Comparison of ENCODE assay signal across 15 mouse cellular contexts in the genomic region with DNA sequence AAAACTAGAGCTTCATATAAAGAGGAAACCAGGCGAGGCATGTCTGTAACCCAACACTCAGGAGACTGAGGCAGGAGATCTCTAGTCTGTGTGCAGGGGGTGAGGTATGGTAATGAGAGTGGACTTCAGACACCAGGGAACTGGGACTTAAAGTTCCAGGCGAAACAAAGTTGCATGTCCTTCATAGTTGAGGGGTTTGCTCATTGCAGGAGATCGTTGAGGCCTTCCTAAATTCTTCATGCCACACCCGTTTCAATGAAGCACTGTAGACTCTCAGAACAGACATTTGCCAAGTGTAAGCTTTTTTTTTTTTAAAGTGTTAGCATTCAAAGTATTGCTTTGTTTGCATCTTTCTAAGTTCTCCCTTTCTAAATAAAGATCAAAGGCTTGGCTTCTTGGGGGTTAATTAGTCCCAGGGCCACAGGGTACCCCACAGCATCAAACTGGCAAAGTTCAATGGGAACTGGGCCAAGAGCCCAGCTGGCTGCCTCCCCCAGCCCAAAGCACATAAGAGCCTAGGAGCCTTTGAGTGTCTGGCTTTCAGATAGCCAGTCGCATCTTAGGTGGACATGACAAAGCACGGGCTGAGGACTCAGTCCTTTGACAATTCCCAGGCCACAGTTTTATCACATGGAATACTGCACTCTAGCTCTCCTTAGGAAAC. TPM values are rescaled to one million over a fixed set of nuclear protein-coding genes. Genes with fewer than 3 reads are reported as not detected.
DNase-seq lines count a peak whose midpoint lies in the region; ATAC-seq lines count a peak whose summit lies in the region.
"Had no signal": no experiment of that assay in that cellular context is flagged by ENCODE, and none has a peak within 500 bp of the region (broad histone marks: within the 10 kb centered on the region; RNA-seq: fewer than 3 reads in every experiment).

No protein-coding gene starts in this region.

- intact Hi-C loops in left cerebral cortex, postnatal 36 days (cut with DNase I): loop anchor here (5.0 kb wide), 1 partner anchor 67 kb away; no protein-coding TSS in a partner anchor

- peak overlapping the region; percentile 56 for H3K27ac ChIP-seq in forebrain, embryonic 10.5 days
- no peak overlapping the region for H3K27ac ChIP-seq in forebrain, embryonic 11.5 days (ENCODE audit: low read depth, low read length)
- H3K27ac ChIP-seq in lung, embryonic 15.5 days: peak overlapping the region; percentile 41
- H3K27ac ChIP-seq in embryonic facial prominence, embryonic 15.5 days (replicated peaks): peak overlapping the region; percentile 34; the same call in 1 of the 2 replicates
- peak overlapping the region; percentile 69 for H3K27ac ChIP-seq in midbrain, embryonic 13.5 days
- no peak overlapping the region for H3K27ac ChIP-seq in liver, embryonic 12.5 days
- H3K27ac ChIP-seq: embryonic facial prominence, embryonic 12.5 days; heart, embryonic 15.5 days; intestine, embryonic 15.5 days; layer of hippocampus, adult 2 months had no signal

- peaks cover 50% of the 10 kb centered on the region for H3K4me1 ChIP-seq in forebrain, embryonic 10.5 days
- peaks cover 17% of the 10 kb centered on the region for H3K4me1 ChIP-seq in forebrain, embryonic 11.5 days (replicated peaks; ENCODE audit: control insufficient read depth, insufficient read depth, low read length)
- peaks cover 50% of the 10 kb centered on the region for H3K4me1 ChIP-seq in lung, embryonic 15.5 days
- peaks cover 49% of the 10 kb centered on the region for H3K4me1 ChIP-seq in embryonic facial prominence, embryonic 15.5 days
- H3K4me1 ChIP-seq in midbrain, embryonic 13.5 days (replicated peaks): peaks cover 52% of the 10 kb centered on the region
- H3K4me1 ChIP-seq in liver, embryonic 12.5 days: peaks cover 29% of the 10 kb centered on the region

- no peak overlapping the region for H3K4me3 ChIP-seq in forebrain, embryonic 10.5 days
- H3K4me3 ChIP-seq in forebrain, embryonic 11.5 days (ENCODE audit: low read depth, low read length): no peak overlapping the region
- no peak overlapping the region for H3K4me3 ChIP-seq in lung, embryonic 15.5 days
- no peak overlapping the region for H3K4me3 ChIP-seq in embryonic facial prominence, embryonic 15.5 days (replicated peaks)
- H3K4me3 ChIP-seq in midbrain, embryonic 13.5 days (replicated peaks): no peak overlapping the region
- H3K4me3 ChIP-seq in liver, embryonic 12.5 days: no peak overlapping the region
- H3K4me3 ChIP-seq: embryonic facial prominence, embryonic 12.5 days; heart, embryonic 15.5 days; intestine, embryonic 15.5 days; layer of hippocampus, adult 2 months had no signal

- no peak for ATAC-seq in forebrain, embryonic 11.5 days (replicated peaks; ENCODE audit: low FRiP score)
- no peak for ATAC-seq in lung, embryonic 15.5 days (ENCODE audit: borderline replicate concordance, extremely low read depth, low FRiP score, low TSS enrichment)
- no peak for ATAC-seq in embryonic facial prominence, embryonic 15.5 days (ENCODE audit: insufficient number of reproducible peaks, low FRiP score, low TSS enrichment, low read depth)
- no peak for ATAC-seq in midbrain, embryonic 13.5 days
- ATAC-seq in liver, embryonic 12.5 days: no peak
- ATAC-seq: intestine, embryonic 15.5 days had no signal

- peaks cover 9% of the 10 kb centered on the region for H3K36me3 ChIP-seq in forebrain, embryonic 10.5 days (replicated peaks)
- H3K36me3 ChIP-seq in forebrain, embryonic 11.5 days (ENCODE audit: control insufficient read depth, insufficient read depth, low read length): no peaks in the 10 kb centered on the region
- H3K36me3 ChIP-seq in lung, embryonic 15.5 days: no peaks in the 10 kb centered on the region
- no peaks in the 10 kb centered on the region for H3K36me3 ChIP-seq in embryonic facial prominence, embryonic 15.5 days
- no peaks in the 10 kb centered on the region for H3K36me3 ChIP-seq in midbrain, embryonic 13.5 days
- H3K36me3 ChIP-seq in liver, embryonic 12.5 days: no peaks in the 10 kb centered on the region
- H3K36me3 ChIP-seq: embryonic facial prominence, embryonic 12.5 days; G1E; heart, embryonic 15.5 days; intestine, embryonic 15.5 days had no signal

- 62% methylated on average over 6 of the region's 6 CpGs for WGBS in forebrain, embryonic 10.5 days
- 48% methylated on average over 6 of the region's 6 CpGs for WGBS in forebrain, embryonic 11.5 days
- 34% methylated on average over 6 of the region's 6 CpGs for WGBS in lung, embryonic 15.5 days
- 42% methylated on average over 6 of the region's 6 CpGs for WGBS in embryonic facial prominence, embryonic 15.5 days
- WGBS in midbrain, embryonic 13.5 days: 43% methylated on average over 6 of the region's 6 CpGs
- WGBS in liver, embryonic 12.5 days (ENCODE audit: insufficient replicate concordance): 58% methylated on average over 6 of the region's 6 CpGs

- no peak overlapping the region for H3K9ac ChIP-seq in forebrain, embryonic 11.5 days (ENCODE audit: low read length)
- no peak overlapping the region for H3K9ac ChIP-seq in lung, embryonic 15.5 days
- H3K9ac ChIP-seq in embryonic facial prominence, embryonic 15.5 days: no peak overlapping the region
- no peak overlapping the region for H3K9ac ChIP-seq in midbrain, embryonic 13.5 days (replicated peaks)
- H3K9ac ChIP-seq in liver, embryonic 12.5 days: no peak overlapping the region
- H3K9ac ChIP-seq: embryonic facial prominence, embryonic 12.5 days; heart, embryonic 15.5 days; intestine, embryonic 15.5 days had no signal

- peaks cover 5% of the 10 kb centered on the region for H3K27me3 ChIP-seq in forebrain, embryonic 10.5 days (ENCODE audit: poor library complexity, severe bottlenecking)
- no peaks in the 10 kb centered on the region; the same call in 1 of the 2 replicates for H3K27me3 ChIP-seq in forebrain, embryonic 11.5 days (ENCODE audit: control insufficient read depth, insufficient read depth, low read length)
- no peaks in the 10 kb centered on the region for H3K27me3 ChIP-seq in lung, embryonic 15.5 days
- H3K27me3 ChIP-seq in embryonic facial prominence, embryonic 15.5 days: no peaks in the 10 kb centered on the region
- H3K27me3 ChIP-seq in midbrain, embryonic 13.5 days: no peaks in the 10 kb centered on the region
- H3K27me3 ChIP-seq in liver, embryonic 12.5 days (replicated peaks): peaks cover 49% of the 10 kb centered on the region
- H3K27me3 ChIP-seq: embryonic facial prominence, embryonic 12.5 days; heart, embryonic 15.5 days; intestine, embryonic 15.5 days had no signal

- DNase-seq in forebrain, embryonic 10.5 days (ENCODE audit: extremely low spot score, low spot score): no peak
- DNase-seq in forebrain, embryonic 11.5 days (ENCODE audit: low spot score): no peak
- no peak for DNase-seq in lung, postnatal 14 days
- DNase-seq in left cerebral cortex, postnatal 36 days (ENCODE audit: low spot score in 2 of 2): no peak

- H3K9me3 ChIP-seq in forebrain, embryonic 10.5 days: no peaks in the 10 kb centered on the region
- H3K9me3 ChIP-seq in forebrain, embryonic 11.5 days (ENCODE audit: control insufficient read depth, low read length): no peaks in the 10 kb centered on the region
- no peaks in the 10 kb centered on the region for H3K9me3 ChIP-seq in lung, embryonic 15.5 days
- H3K9me3 ChIP-seq in embryonic facial prominence, embryonic 15.5 days (replicated peaks): no peaks in the 10 kb centered on the region
- H3K9me3 ChIP-seq in midbrain, embryonic 13.5 days: no peaks in the 10 kb centered on the region
- H3K9me3 ChIP-seq in liver, embryonic 12.5 days (replicated peaks): no peaks in the 10 kb centered on the region
- H3K9me3 ChIP-seq: embryonic facial prominence, embryonic 12.5 days; heart, embryonic 15.5 days; intestine, embryonic 15.5 days had no signal

- no peak overlapping the region for H3K4me2 ChIP-seq in forebrain, embryonic 11.5 days (ENCODE audit: low read depth, low read length, severe bottlenecking)
- no peak overlapping the region for H3K4me2 ChIP-seq in lung, embryonic 15.5 days
- H3K4me2 ChIP-seq in embryonic facial prominence, embryonic 15.5 days (replicated peaks): no peak overlapping the region
- H3K4me2 ChIP-seq in midbrain, embryonic 13.5 days (replicated peaks): no peak overlapping the region
- no peak overlapping the region for H3K4me2 ChIP-seq in liver, embryonic 12.5 days
- H3K4me2 ChIP-seq: embryonic facial prominence, embryonic 12.5 days; heart, embryonic 15.5 days; intestine, embryonic 15.5 days had no signal

RNA-seq across cellular contexts. Expression of gene Dennd2a, which starts 1.7 kb away (rescaled TPM):
- polyA plus RNA-seq in forebrain, embryonic 10.5 days (2016; fragmentation: Nextera tagmentation; extraction: Ambion mirVana): 32.8 and 33.4 TPM in 2 replicates
- polyA plus RNA-seq in forebrain, embryonic 11.5 days (2014; fragmentation: Nextera tagmentation; extraction: Ambion mirVana): 42.0 and 42.5 TPM in 2 replicates
- polyA plus RNA-seq in lung, embryonic 15.5 days (2015; fragmentation: Nextera tagmentation; extraction: Ambion mirVana): 20.5 and 20.8 TPM in 2 replicates
- polyA plus RNA-seq in embryonic facial prominence, embryonic 15.5 days (2015; fragmentation: Nextera tagmentation; extraction: Ambion mirVana): 21.1 and 22.7 TPM in 2 replicates
- 32.3 and 38.5 TPM in 2 replicates for polyA plus RNA-seq in midbrain, embryonic 13.5 days (2015; fragmentation: Nextera tagmentation; extraction: Ambion mirVana)
- polyA plus RNA-seq in liver, embryonic 12.5 days (2016; fragmentation: Nextera tagmentation; extraction: Ambion mirVana): 4.6 and 5.0 TPM in 2 replicates
- total RNA-seq in left cerebral cortex, postnatal 36 days (2021): 10 to 100 TPM; 20.5 to 23.7 TPM
- total RNA-seq: monocyte, adult 5-6 weeks had no signal
- polyA plus RNA-seq: G1E had no signal

RNA-seq across cellular contexts. Expression of gene Adck2, which starts 14.3 kb away (rescaled TPM):
- 19.1 and 22.1 TPM in 2 replicates for polyA plus RNA-seq in forebrain, embryonic 10.5 days (2016; fragmentation: Nextera tagmentation; extraction: Ambion mirVana)
- polyA plus RNA-seq in forebrain, embryonic 11.5 days (2014; fragmentation: Nextera tagmentation; extraction: Ambion mirVana): 23.2 and 26.6 TPM in 2 replicates
- 26.6 and 28.5 TPM in 2 replicates for polyA plus RNA-seq in lung, embryonic 15.5 days (2015; fragmentation: Nextera tagmentation; extraction: Ambion mirVana)
- polyA plus RNA-seq in embryonic facial prominence, embryonic 15.5 days (2015; fragmentation: Nextera tagmentation; extraction: Ambion mirVana): 36.5 and 44.9 TPM in 2 replicates
- 41.8 and 45.7 TPM in 2 replicates for polyA plus RNA-seq in midbrain, embryonic 13.5 days (2015; fragmentation: Nextera tagmentation; extraction: Ambion mirVana)
- polyA plus RNA-seq in liver, embryonic 12.5 days (2016; fragmentation: Nextera tagmentation; extraction: Ambion mirVana): 11.9 and 13.1 TPM in 2 replicates
- total RNA-seq in left cerebral cortex, postnatal 36 days (2021): 10 to 100 TPM; 28.5 to 31.7 TPM

RNA-seq across cellular contexts. Expression of gene Gm42420, which starts 26.1 kb away (rescaled TPM):
- 0.74 TPM in 1 of 2 replicates, not detected in the other for polyA plus RNA-seq in forebrain, embryonic 10.5 days (2016; fragmentation: Nextera tagmentation; extraction: Ambion mirVana)
- polyA plus RNA-seq in forebrain, embryonic 11.5 days (2014; fragmentation: Nextera tagmentation; extraction: Ambion mirVana): 4.7 TPM in 1 of 2 replicates, not detected in the other
- 0.85 TPM in 1 of 2 replicates, not detected in the other for polyA plus RNA-seq in lung, embryonic 15.5 days (2015; fragmentation: Nextera tagmentation; extraction: Ambion mirVana)
- 0.83 and 1.3 TPM in 2 replicates for polyA plus RNA-seq in embryonic facial prominence, embryonic 15.5 days (2015; fragmentation: Nextera tagmentation; extraction: Ambion mirVana)
- polyA plus RNA-seq in midbrain, embryonic 13.5 days (2015; fragmentation: Nextera tagmentation; extraction: Ambion mirVana): 0.85 and 1.6 TPM in 2 replicates
- 0.89 and 1.5 TPM in 2 replicates for polyA plus RNA-seq in liver, embryonic 12.5 days (2016; fragmentation: Nextera tagmentation; extraction: Ambion mirVana)
- total RNA-seq in left cerebral cortex, postnatal 36 days (2021): 1 to 10 TPM in 1 of 2 experiments, not detected in 1; 1.3 TPM
- total RNA-seq: layer of hippocampus, adult 2 months; monocyte, adult 5-6 weeks had no signal
- polyA plus RNA-seq: embryonic facial prominence, embryonic 12.5 days; G1E; heart, embryonic 15.5 days; liver, adult 2 months had no signal

RNA-seq across cellular contexts. Expression of gene Ndufb2, which starts 33.0 kb away (rescaled TPM):
- polyA plus RNA-seq in forebrain, embryonic 10.5 days (2016; fragmentation: Nextera tagmentation; extraction: Ambion mirVana): 253 and 270 TPM in 2 replicates
- 217 and 222 TPM in 2 replicates for polyA plus RNA-seq in forebrain, embryonic 11.5 days (2014; fragmentation: Nextera tagmentation; extraction: Ambion mirVana)
- polyA plus RNA-seq in lung, embryonic 15.5 days (2015; fragmentation: Nextera tagmentation; extraction: Ambion mirVana): 319 and 328 TPM in 2 replicates
- 332 and 334 TPM in 2 replicates for polyA plus RNA-seq in embryonic facial prominence, embryonic 15.5 days (2015; fragmentation: Nextera tagmentation; extraction: Ambion mirVana)
- polyA plus RNA-seq in midbrain, embryonic 13.5 days (2015; fragmentation: Nextera tagmentation; extraction: Ambion mirVana): 350 and 365 TPM in 2 replicates
- polyA plus RNA-seq in liver, embryonic 12.5 days (2016; fragmentation: Nextera tagmentation; extraction: Ambion mirVana): 252 and 269 TPM in 2 replicates
- 100 to 1,000 TPM; 174 to 188 TPM for total RNA-seq in left cerebral cortex, postnatal 36 days (2021)

Comparison
In these comparisons a context has a peak if more than half of its experiments do, and no peak if none do; other contexts are left out.
1. H3K27ac ChIP-seq: peak in forebrain, embryonic 10.5 days (single experiment), lung, embryonic 15.5 days (single experiment), embryonic facial prominence, embryonic 15.5 days (single experiment) and midbrain, embryonic 13.5 days (single experiment); none in forebrain, embryonic 11.5 days (single experiment) and liver, embryonic 12.5 days (single experiment).